Mouse (Mus musculus): Measurements from ENCODE around the gene Elavl3. TPM values are rescaled to one million over a fixed set of nuclear protein-coding genes. Genes with fewer than 3 reads are reported as not detected.

Gene Elavl3
- 0.02 and 0.03 TPM in 2 replicates for polyA plus RNA-seq (2012)

DNA sequence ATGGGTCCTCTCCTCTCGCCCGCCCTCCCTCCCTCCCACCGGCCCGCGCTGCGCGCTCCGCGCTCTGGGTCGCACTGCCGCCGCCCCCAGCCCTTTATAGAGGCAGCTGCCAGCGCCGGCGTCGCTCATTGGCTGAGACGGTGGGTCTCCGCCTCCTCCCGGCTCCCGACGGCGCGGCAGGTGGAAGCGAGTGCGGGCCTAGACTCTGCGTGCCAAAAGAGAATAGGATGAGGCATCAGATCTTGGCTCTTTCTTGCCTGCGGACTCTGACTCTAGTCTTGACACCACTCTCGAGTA lies at the start of gene Elavl3:
Gene Elavl3 (minus strand): TSS at position 66 of the 297 bp plus-strand sequence.
- H3K9me3 ChIP-seq (ENCODE audit: control insufficient read depth, low read length), result peaks cover 24% of the 10 kb centered on the region
- H3K36me3 ChIP-seq (ENCODE audit: control insufficient read depth), result peaks cover 5% of the 10 kb centered on the region
- peaks cover 90% of the 10 kb centered on the region for H3K27me3 ChIP-seq (ENCODE audit: control insufficient read depth)
- TF ChIP-seq GATA1 (IDR thresholded peaks at IDR 0.05; ENCODE audit: low read length) (no peak), TAL1 (IDR thresholded peaks at IDR 0.05; ENCODE audit: low read length) (no peak)
- peak within 1 kb of the TSS; percentile 4 for H3K4me3 ChIP-seq (replicated peaks)
- peaks cover 44% of the 10 kb centered on the region for H3K4me1 ChIP-seq (ENCODE audit: control insufficient read depth)

DNA sequence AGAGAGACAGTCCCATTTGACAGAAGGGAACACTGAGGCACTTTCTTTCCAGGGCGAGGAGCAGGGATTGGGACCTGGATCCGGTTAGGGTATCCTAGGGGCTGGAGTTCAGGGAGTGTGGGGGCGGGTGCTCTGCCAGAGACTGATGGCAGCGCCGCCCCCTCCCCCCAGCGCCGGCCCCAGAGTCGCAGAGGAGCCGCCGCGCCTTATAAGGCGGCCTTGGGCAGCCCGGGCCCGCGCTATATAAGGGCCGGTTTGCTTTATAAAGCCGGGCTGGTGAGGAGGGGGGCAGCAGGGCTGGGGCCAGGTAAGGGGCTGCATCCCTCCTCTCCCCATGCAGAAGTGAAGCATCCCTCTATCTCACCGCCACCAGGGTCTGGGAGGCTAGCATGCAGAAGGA lies 48.1 kb upstream of the Elavl3 start:
- Histone ChIP-seq H3K9me3 (ENCODE audit: control insufficient read depth, low read length) (peaks cover 2% of the 10 kb centered on the region; the same call in 1 of the 2 replicates), H3K36me3 (ENCODE audit: control insufficient read depth) (no peaks in the 10 kb centered on the region), H3K27me3 (ENCODE audit: control insufficient read depth) (peaks cover 72% of the 10 kb centered on the region), H3K4me3 (replicated peaks) (no peak overlapping the region), H3K4me1 (ENCODE audit: control insufficient read depth) (peaks cover 7% of the 10 kb centered on the region)
- TF ChIP-seq GATA1 (IDR thresholded peaks at IDR 0.05; ENCODE audit: low read length) (no peak), TAL1 (IDR thresholded peaks at IDR 0.05; ENCODE audit: low read length) (no peak)

DNA sequence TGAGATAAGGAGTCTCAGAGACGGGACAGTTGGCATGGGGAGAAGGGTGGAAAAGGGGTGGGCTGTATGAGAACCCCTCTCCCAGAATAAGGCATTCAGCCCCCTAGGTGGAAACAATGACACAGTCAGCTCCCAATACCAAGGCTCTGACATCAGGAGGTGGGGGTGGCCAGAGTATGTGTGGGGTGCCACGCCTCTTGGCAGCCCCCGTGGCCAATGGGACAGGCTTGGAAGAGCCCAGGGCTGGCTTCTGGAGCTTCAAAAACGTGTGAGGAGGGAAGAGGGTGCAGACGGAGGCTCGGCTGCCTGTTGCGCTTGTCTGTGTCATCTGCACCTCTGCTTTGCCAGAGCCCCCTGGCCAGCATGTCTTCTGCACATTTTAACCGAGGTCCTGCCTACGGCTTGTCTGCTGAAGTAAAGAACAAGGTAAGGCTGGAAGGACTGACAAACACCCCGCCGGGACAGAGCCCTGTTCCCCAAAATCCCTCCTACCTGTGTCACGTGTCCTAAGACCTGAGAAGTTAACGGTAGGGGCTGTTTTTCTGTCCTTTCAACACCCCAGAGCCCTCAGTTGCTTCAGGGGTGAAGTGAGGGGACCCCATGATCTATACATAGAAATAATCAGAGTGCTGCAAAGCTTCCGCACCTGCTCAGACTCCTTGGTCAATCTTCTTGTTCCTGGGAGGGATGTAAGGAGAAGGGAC lies 47.3 kb upstream of the Elavl3 start, which contains the start of gene Cnn1:
Gene Cnn1 (plus strand): TSS at position 224 of the 704 bp plus-strand sequence.
- Histone ChIP-seq H3K36me3 (ENCODE audit: control insufficient read depth) (no peaks in the 10 kb centered on the region), H3K27me3 (ENCODE audit: control insufficient read depth) (peaks cover 79% of the 10 kb centered on the region), H3K4me1 (ENCODE audit: control insufficient read depth) (peaks cover 7% of the 10 kb centered on the region), H3K9me3 (ENCODE audit: control insufficient read depth, low read length) (peaks cover 2% of the 10 kb centered on the region; the same call in 1 of the 2 replicates), H3K4me3 (replicated peaks) (no peak within 1 kb of the TSS)
- TF ChIP-seq GATA1 (IDR thresholded peaks at IDR 0.05; ENCODE audit: low read length), result no peak
- TF ChIP-seq TAL1 (IDR thresholded peaks at IDR 0.05; ENCODE audit: low read length), result no peak

DNA sequence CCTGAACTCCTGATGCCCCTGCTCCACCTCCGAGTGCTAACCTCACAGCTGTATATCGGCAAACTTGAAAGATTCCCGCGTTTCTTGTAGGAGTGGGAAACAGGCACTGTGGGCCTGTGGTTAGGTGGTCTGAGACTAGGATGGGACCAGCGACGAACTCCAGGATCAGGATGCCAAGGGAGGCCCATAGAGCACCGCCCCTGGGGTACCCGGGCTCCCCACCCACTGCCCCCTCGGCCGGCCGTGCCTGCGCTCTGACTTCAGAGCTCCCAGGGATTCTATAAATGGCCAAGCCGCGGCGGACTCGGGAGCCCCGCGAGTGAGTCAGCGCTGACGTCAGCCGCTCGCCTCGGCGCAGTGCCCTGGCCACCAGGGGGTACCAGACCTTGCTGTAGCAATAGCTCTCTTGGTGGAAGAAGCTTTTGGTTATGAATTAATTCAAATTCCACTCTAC lies 44.1 kb upstream of the Elavl3 start:
- H3K4me3 ChIP-seq (replicated peaks), result peak overlapping the region; percentile 38
- peaks cover 2% of the 10 kb centered on the region; the same call in 1 of the 2 replicates for H3K9me3 ChIP-seq (ENCODE audit: control insufficient read depth, low read length)
- peaks cover 78% of the 10 kb centered on the region for H3K27me3 ChIP-seq (ENCODE audit: control insufficient read depth)
- peaks cover 7% of the 10 kb centered on the region for H3K4me1 ChIP-seq (ENCODE audit: control insufficient read depth)
- TF ChIP-seq TAL1 (IDR thresholded peaks at IDR 0.05; ENCODE audit: low read length) (no peak), GATA1 (IDR thresholded peaks at IDR 0.05; ENCODE audit: low read length) (no peak)
- no peaks in the 10 kb centered on the region for H3K36me3 ChIP-seq (ENCODE audit: control insufficient read depth)

DNA sequence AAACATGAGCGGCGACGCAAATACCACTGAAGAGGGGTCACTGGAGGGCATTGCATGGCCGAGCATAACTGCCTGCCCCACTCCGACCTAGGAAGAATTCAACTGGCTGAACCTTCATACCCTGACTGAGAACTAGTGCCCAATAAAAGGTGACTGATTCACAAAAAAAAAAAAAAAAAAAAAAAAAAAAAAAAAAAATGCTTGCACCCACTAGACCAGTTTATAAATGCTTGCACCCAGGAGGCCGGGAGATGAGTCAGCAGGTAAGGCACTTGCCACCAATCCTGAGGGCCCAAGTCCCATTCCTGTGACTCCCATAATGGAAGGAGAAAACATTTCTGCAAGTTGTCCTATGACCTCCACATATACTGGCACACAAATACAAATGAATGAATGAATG lies 40.9 kb upstream of the Elavl3 start:
- no peak overlapping the region for H3K4me3 ChIP-seq (replicated peaks)
- peaks cover 7% of the 10 kb centered on the region for H3K4me1 ChIP-seq (ENCODE audit: control insufficient read depth)
- no peaks in the 10 kb centered on the region for H3K9me3 ChIP-seq (ENCODE audit: control insufficient read depth, low read length)
- no peaks in the 10 kb centered on the region for H3K36me3 ChIP-seq (ENCODE audit: control insufficient read depth)
- TF ChIP-seq TAL1 (IDR thresholded peaks at IDR 0.05; ENCODE audit: low read length) (no peak), GATA1 (IDR thresholded peaks at IDR 0.05; ENCODE audit: low read length) (no peak)
- H3K27me3 ChIP-seq (ENCODE audit: control insufficient read depth), result peaks cover 53% of the 10 kb centered on the region

DNA sequence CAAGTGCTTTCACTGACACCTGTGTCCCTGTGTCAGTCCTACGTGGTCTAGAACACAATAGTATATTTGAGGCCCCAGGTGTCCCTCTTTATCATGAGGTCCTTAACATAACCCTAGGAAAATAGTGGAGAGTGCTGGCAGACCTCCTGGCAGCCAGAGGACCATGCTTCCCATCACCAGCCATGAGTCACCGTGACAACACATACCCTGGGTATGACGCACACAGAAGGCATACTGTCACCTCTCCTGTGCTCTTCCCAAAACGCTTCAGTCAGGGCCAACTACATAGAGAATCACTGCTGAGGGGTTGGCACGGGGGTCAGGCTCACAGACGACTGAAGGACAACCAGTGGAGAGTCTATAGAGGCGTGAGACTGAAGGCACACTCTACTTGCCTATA lies 38.2 kb upstream of the Elavl3 start:
- no peaks in the 10 kb centered on the region for H3K9me3 ChIP-seq (ENCODE audit: control insufficient read depth, low read length)
- H3K4me1 ChIP-seq (ENCODE audit: control insufficient read depth), result peaks cover 10% of the 10 kb centered on the region
- H3K4me3 ChIP-seq (replicated peaks), result no peak overlapping the region
- no peaks in the 10 kb centered on the region for H3K36me3 ChIP-seq (ENCODE audit: control insufficient read depth)
- no peak for TF ChIP-seq GATA1 (IDR thresholded peaks at IDR 0.05; ENCODE audit: low read length)
- no peak for TF ChIP-seq TAL1 (IDR thresholded peaks at IDR 0.05; ENCODE audit: low read length)
- peaks cover 27% of the 10 kb centered on the region for H3K27me3 ChIP-seq (ENCODE audit: control insufficient read depth)

DNA sequence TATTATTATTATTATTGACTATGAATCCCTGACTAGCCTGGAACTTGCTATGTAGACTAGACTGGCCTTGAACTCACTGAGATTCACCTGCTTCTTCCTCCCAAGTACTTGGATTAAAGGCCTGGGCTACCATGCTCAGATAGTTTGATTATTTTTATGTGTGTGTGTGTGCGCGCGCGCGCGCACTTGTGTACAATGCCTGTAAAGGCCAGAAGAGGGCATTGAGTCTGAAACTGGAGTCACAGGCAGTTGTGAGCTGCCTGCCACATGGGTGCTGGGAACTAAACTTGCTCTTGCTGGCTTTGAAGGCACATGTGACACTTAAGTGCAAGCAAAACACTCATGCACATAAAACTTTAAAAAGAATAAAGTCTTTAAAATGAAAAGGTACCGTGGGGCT lies 37.5 kb upstream of the Elavl3 start:
- H3K27me3 ChIP-seq (ENCODE audit: control insufficient read depth), result peaks cover 20% of the 10 kb centered on the region
- no peaks in the 10 kb centered on the region for H3K9me3 ChIP-seq (ENCODE audit: control insufficient read depth, low read length)
- H3K4me1 ChIP-seq (ENCODE audit: control insufficient read depth), result peaks cover 16% of the 10 kb centered on the region
- no peak overlapping the region for H3K4me3 ChIP-seq (replicated peaks)
- H3K36me3 ChIP-seq (ENCODE audit: control insufficient read depth), result no peaks in the 10 kb centered on the region
- TF ChIP-seq TAL1 (IDR thresholded peaks at IDR 0.05; ENCODE audit: low read length) (no peak), GATA1 (IDR thresholded peaks at IDR 0.05; ENCODE audit: low read length) (no peak)

DNA sequence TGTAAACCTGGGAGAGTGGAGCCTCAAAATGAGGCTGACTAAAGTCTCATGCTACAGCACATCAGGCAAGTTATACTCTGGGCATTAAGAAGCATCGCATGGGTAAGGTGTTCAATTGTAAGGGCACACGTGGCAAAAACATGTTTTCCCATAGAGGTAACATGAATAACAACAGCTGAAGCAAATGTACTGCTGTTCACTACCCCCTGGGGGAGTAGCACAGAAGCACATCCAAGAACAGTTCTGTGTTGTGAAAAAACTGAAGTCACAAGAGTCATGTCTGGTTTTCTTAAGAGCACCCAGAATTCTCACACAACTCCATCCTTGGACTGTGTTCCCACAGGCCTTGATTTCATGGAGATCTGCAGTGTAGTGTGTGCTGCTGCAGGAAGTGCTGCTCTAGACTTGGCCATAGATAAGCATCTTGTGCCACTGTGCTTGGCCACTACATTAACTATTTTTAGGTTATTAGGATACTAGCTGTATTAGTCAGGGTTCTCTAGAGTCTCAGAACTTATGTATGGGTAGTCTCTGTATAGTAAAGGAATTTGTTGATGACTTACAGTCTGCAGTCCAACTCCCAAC lies 35.3 kb upstream of the Elavl3 start:
- Histone ChIP-seq H3K4me3 (replicated peaks) (no peak overlapping the region), H3K36me3 (ENCODE audit: control insufficient read depth) (peaks cover 8% of the 10 kb centered on the region)
- TF ChIP-seq GATA1 (IDR thresholded peaks at IDR 0.05; ENCODE audit: low read length) (peak; percentile 64), TAL1 (IDR thresholded peaks at IDR 0.05; ENCODE audit: low read length) (no peak)

DNA sequence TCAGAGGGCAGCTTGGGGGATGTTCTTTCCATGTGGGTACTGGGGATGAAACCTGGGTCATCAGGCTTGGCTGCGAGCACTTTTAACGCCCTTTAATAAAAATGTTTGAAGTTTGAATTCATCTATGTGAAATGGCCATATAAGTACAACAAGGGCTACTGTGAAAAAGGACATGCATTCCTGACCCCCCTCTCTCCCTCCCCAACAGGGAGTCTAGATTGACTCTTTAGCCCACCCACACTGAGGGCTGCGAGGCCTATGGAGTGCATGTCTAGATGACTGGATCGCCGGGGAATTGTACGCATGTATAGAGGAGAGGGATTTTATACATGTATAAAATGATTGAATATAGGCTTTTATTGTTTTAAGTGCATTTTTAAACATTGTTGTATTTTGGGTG lies 34.2 kb upstream of the Elavl3 start:
- TF ChIP-seq GATA1 (IDR thresholded peaks at IDR 0.05; ENCODE audit: low read length), result no peak
- no peak for TF ChIP-seq TAL1 (IDR thresholded peaks at IDR 0.05; ENCODE audit: low read length)
- H3K27me3 ChIP-seq (ENCODE audit: control insufficient read depth), result peaks cover 6% of the 10 kb centered on the region; the same call in 1 of the 2 replicates

More for the DNA sequence above, 35.3 kb upstream of the Elavl3 start:
- H3K27me3 ChIP-seq (ENCODE audit: control insufficient read depth), result peaks cover 9% of the 10 kb centered on the region; the same call in 1 of the 2 replicates
- peaks cover 26% of the 10 kb centered on the region for H3K4me1 ChIP-seq (ENCODE audit: control insufficient read depth)
- H3K9me3 ChIP-seq (ENCODE audit: control insufficient read depth, low read length), result no peaks in the 10 kb centered on the region

More for the DNA sequence above, 34.2 kb upstream of the Elavl3 start:
- peak overlapping the region; percentile 78 for H3K4me3 ChIP-seq (replicated peaks)
- no peaks in the 10 kb centered on the region for H3K9me3 ChIP-seq (ENCODE audit: control insufficient read depth, low read length)
- H3K36me3 ChIP-seq (ENCODE audit: control insufficient read depth), result peaks cover 10% of the 10 kb centered on the region
- H3K4me1 ChIP-seq (ENCODE audit: control insufficient read depth), result peaks cover 26% of the 10 kb centered on the region
